Mouse (Mus musculus): ENCODE data around the gene Pnmal2. TPM values are rescaled to one million over a fixed set of nuclear protein-coding genes. Genes with fewer than 3 reads are reported as not detected.
A peak's percentile ranks its signal among the peaks of the same experiment; 100 is the strongest.

Pnmal2 gene
- total and polyA plus RNA-seq, 3 experiments = 0.07 TPM; not detected in 2

DNA sequence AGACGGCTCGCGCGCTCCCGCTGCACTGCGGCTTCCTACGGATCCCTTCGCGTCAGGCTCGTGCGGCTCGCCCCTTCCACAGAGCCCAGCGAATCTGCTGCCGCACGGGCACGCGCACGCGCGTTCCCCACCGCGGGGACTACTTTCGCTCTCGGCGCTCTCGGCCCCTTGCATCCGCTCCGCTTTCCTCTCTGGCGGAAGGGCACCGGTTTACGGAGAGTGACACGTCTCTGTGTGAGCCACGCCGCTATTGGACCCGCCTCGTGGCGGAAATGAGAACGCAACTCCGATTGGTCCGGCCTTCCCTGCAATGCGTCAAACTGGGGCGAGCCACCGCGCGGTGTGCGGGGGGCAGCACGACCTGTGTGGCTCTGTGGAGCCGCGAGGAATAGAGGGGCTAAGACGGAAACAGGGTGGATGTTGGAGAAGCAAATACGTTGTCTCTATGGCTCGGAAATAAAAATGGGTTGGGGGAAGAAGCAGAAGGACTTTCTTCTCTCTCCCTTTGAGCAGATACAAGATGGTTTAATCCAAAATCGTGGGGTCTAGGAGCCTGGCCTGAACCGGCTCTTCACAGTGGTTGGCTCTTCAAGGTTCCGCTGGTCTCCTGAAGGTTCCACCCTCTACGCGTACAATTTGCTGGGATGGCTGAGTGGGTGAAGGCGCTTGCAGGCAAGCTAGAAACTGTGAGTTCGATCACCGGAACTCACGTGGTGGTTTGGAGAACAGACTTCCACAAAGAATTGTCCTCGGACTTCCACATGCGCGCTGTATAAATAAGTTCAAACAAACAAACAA, 20.2 kb upstream of the Pnmal2 start, which contains the start of gene Calm3:
Gene Calm3 (minus strand): TSS at position 78 of the 798 bp plus-strand sequence.
- Histone ChIP-seq H3K4me1 (ENCODE audit: control insufficient read depth in 1 of 2, insufficient read depth in 2 of 2, low read length in 2 of 2) (peaks cover 0 to 13% of the 10 kb centered on the region in 2 experiments; a peak in 3 of 4 replicates), H3K4me3 (ENCODE audit: control insufficient read depth in 1 of 2, insufficient read depth in 1 of 2, low read depth in 2 of 2, low read length in 2 of 2) (peak within 1 kb of the TSS; percentile 84 to 96)
- TF ChIP-seq ZMIZ1 (IDR thresholded peaks at IDR 0.05; ENCODE audit: low read depth, low read length) (peak; percentile 53; the same call in 1 of the 2 replicates), MAFK (IDR thresholded peaks at IDR 0.05; ENCODE audit: borderline replicate concordance, low read depth, low read length) (no peak), NRF1 (IDR thresholded peaks at IDR 0.05; ENCODE audit: insufficient read depth, low read depth, low read length, poor library complexity, severe bottlenecking) (peak; percentile 70), EP300 (IDR thresholded peaks at IDR 0.05; ENCODE audit: low read depth in 1 of 2, low read length in 2 of 2) (peak in 1 of 2 experiments; percentile 56; a peak in 2 of 4 replicates), CTCF (IDR thresholded peaks at IDR 0.05 in 2 of 3, conservative IDR thresholded peaks at IDR 0.05 in 1 of 3; ENCODE audit: control insufficient read depth in 1 of 3, insufficient read depth in 1 of 3, low read depth in 2 of 3, low read length in 3 of 3, poor library complexity in 1 of 3, severe bottlenecking in 1 of 3) (no peak), RAD21 (IDR thresholded peaks at IDR 0.05; ENCODE audit: low read depth, low read length) (no peak), CHD2 (IDR thresholded peaks at IDR 0.05; ENCODE audit: low read length) (no peak), POLR2AphosphoS5 (IDR thresholded peaks at IDR 0.05; ENCODE audit: borderline replicate concordance, low read depth, low read length) (no peak), USF2 (IDR thresholded peaks at IDR 0.05; ENCODE audit: borderline replicate concordance in 1 of 2, insufficient read depth in 1 of 2, low read depth in 1 of 2, low read length in 2 of 2) (no peak), MXI1 (IDR thresholded peaks at IDR 0.05; ENCODE audit: low read depth, low read length) (peak; percentile 73; the same call in 1 of the 2 replicates), TCF12 (IDR thresholded peaks at IDR 0.05; ENCODE audit: low read depth, low read length) (peak; percentile 81), JUND (IDR thresholded peaks at IDR 0.05; ENCODE audit: low read depth, low read length) (no peak), SMC3 (IDR thresholded peaks at IDR 0.05; ENCODE audit: low read depth, low read length) (no peak), BHLHE40 (IDR thresholded peaks at IDR 0.05; ENCODE audit: borderline replicate concordance, low read depth, low read length) (peak; percentile 69; the same call in 1 of the 2 replicates), GABPA (IDR thresholded peaks at IDR 0.05; ENCODE audit: low read depth, low read length) (peak; percentile 65; the same call in 1 of the 2 replicates), MYC (IDR thresholded peaks at IDR 0.05; ENCODE audit: low read depth, low read length) (peak; percentile 68), ELF1 (IDR thresholded peaks at IDR 0.05; ENCODE audit: low read depth, low read length) (peak; percentile 80), MEF2A (IDR thresholded peaks at IDR 0.05; ENCODE audit: extremely low read depth, insufficient replicate concordance, low read depth, low read length, poor library complexity, severe bottlenecking) (peak; percentile 56; the same call in 1 of the 2 replicates), KAT2A (conservative IDR thresholded peaks at IDR 0.05; ENCODE audit: low read depth, low read length) (peak; percentile 88), POLR2AphosphoS2 (IDR thresholded peaks at IDR 0.05; ENCODE audit: low read length) (peak; percentile 58; the same call in 1 of the 2 replicates), MYB (IDR thresholded peaks at IDR 0.05; ENCODE audit: low read depth, low read length) (no peak), TAL1 (IDR thresholded peaks at IDR 0.05; ENCODE audit: low read length) (no peak), NELFE (IDR thresholded peaks at IDR 0.05; ENCODE audit: low read depth, low read length) (peak; percentile 69; the same call in 1 of the 2 replicates), ZNF384 (IDR thresholded peaks at IDR 0.05; ENCODE audit: low read depth, low read length) (no peak), UBTF (IDR thresholded peaks at IDR 0.05; ENCODE audit: borderline replicate concordance, insufficient read depth, low read depth, low read length) (no peak; the same call in 1 of the 2 replicates), MAX (IDR thresholded peaks at IDR 0.05; ENCODE audit: low read length) (peak; percentile 88), MAZ (IDR thresholded peaks at IDR 0.05; ENCODE audit: low read depth, low read length) (peak; percentile 92), SIN3A (IDR thresholded peaks at IDR 0.05; ENCODE audit: low read length) (peak; percentile 89), ZKSCAN1 (IDR thresholded peaks at IDR 0.05; ENCODE audit: low read depth, low read length) (peak; percentile 78; the same call in 1 of the 2 replicates), E2F4 (IDR thresholded peaks at IDR 0.05; ENCODE audit: borderline replicate concordance, low read depth, low read length) (no peak), ZC3H11A (IDR thresholded peaks at IDR 0.05; ENCODE audit: low read depth, low read length) (no peak), ETS1 (IDR thresholded peaks at IDR 0.05; ENCODE audit: low read depth, low read length) (peak; percentile 65), USF1 (IDR thresholded peaks at IDR 0.05; ENCODE audit: low read depth, low read length) (peak; percentile 60), RCOR1 (IDR thresholded peaks at IDR 0.05; ENCODE audit: low read depth, low read length) (no peak)

More for the DNA sequence above, 20.2 kb upstream of the Pnmal2 start, which contains the start of gene Calm3:
- Histone ChIP-seq H3K9me3 (replicated peaks; ENCODE audit: insufficient read depth, low read length) (no peaks in the 10 kb centered on the region), H3K27ac (ENCODE audit: control insufficient read depth, low read depth, low read length) (peak within 1 kb of the TSS; percentile 95), H3K79me2 (ENCODE audit: control insufficient read depth, insufficient read depth, low read length, poor library complexity) (peaks cover 41% of the 10 kb centered on the region), H3K36me3 (ENCODE audit: control insufficient read depth in 1 of 2, insufficient read depth in 2 of 2, low read length in 2 of 2) (peaks cover 0 to 13% of the 10 kb centered on the region in 2 experiments; a peak in 2 of 4 replicates), H3K9ac (ENCODE audit: control insufficient read depth, low read depth, low read length, poor library complexity, severe bottlenecking) (peak within 1 kb of the TSS; percentile 95), H3K27me3 (ENCODE audit: control insufficient read depth in 1 of 2, insufficient read depth in 2 of 2, low read length in 2 of 2) (no peaks in the 10 kb centered on the region)
- DNase-seq (ENCODE audit: low read depth, low spot score) = peak; percentile 100
